Mouse (Mus musculus): ENCODE data around the gene Nol9. TPM values are rescaled to one million over a fixed set of nuclear protein-coding genes. Genes with fewer than 3 reads are reported as not detected.
A peak's percentile ranks its signal among the peaks of the same experiment; 100 is the strongest.

The Nol9 gene
- total and polyA plus RNA-seq, 2 experiments from 2014 or later = 20.1 to 31.8 TPM

GRCm38 (mm10) chr4:152079261-152079660 lies 40.1 kb downstream of the Nol9 start:
- Histone ChIP-seq H3K36me3 (ENCODE audit: insufficient read depth) (no peaks in the 10 kb centered on the region), H3K9me3 (ENCODE audit: low read length) (no peaks in the 10 kb centered on the region), H3K4me1 (ENCODE audit: insufficient read depth) (no peaks in the 10 kb centered on the region), H3K4me2 (ENCODE audit: low read depth) (no peak overlapping the region), H3K27ac (ENCODE audit: low read depth, low read length) (no peak overlapping the region), H3K27me3 (ENCODE audit: insufficient read depth, low read length) (no peaks in the 10 kb centered on the region), H3K4me3 (ENCODE audit: low read depth, low read length) (no peak overlapping the region), H3K9ac (no peak overlapping the region)
- ATAC-seq = no peak
- DNase-seq = no peak
- WGBS = 89% methylated on average over 3 of the region's 3 CpGs
- TF ChIP-seq CTCF (IDR thresholded peaks at IDR 0.05; ENCODE audit: low read depth) = no peak

- H3K4me1 ChIP-seq (ENCODE audit: insufficient read depth) = no peaks in the 10 kb centered on the region
- H3K36me3 ChIP-seq (ENCODE audit: insufficient read depth) = no peaks in the 10 kb centered on the region
- no peak overlapping the region for H3K4me3 ChIP-seq (ENCODE audit: low read depth, low read length)
- no peak for TF ChIP-seq CTCF (IDR thresholded peaks at IDR 0.05; ENCODE audit: low read depth)
- DNase-seq (no peak), ATAC-seq (no peak)
- H3K9me3 ChIP-seq (ENCODE audit: low read length) = no peaks in the 10 kb centered on the region
- 70% methylated on average over 7 of the region's 7 CpGs for WGBS
- no peak overlapping the region for H3K4me2 ChIP-seq (ENCODE audit: low read depth)
- no peaks in the 10 kb centered on the region for H3K27me3 ChIP-seq (ENCODE audit: insufficient read depth, low read length)
- no peak overlapping the region for H3K9ac ChIP-seq
- H3K27ac ChIP-seq (ENCODE audit: low read depth, low read length) = no peak overlapping the region
These were observed 40.8 kb downstream of the Nol9 start for GRCm38 (mm10) chr4:152079931-152080330.

GRCm38 (mm10) chr4:152083611-152084220 lies 44.6 kb downstream of the Nol9 start:
- H3K9me3 ChIP-seq (ENCODE audit: low read length) = no peaks in the 10 kb centered on the region
- no peak overlapping the region for H3K4me3 ChIP-seq (ENCODE audit: low read depth, low read length)
- DNase-seq (no peak), ATAC-seq (no peak)
- no peak overlapping the region for H3K9ac ChIP-seq
- no peak for TF ChIP-seq CTCF (IDR thresholded peaks at IDR 0.05; ENCODE audit: low read depth)
- H3K27ac ChIP-seq (ENCODE audit: low read depth, low read length) = no peak overlapping the region
- no peak overlapping the region for H3K4me2 ChIP-seq (ENCODE audit: low read depth)
- 53% methylated on average over 7 of the region's 7 CpGs for WGBS
- peaks cover 12% of the 10 kb centered on the region for H3K4me1 ChIP-seq (ENCODE audit: insufficient read depth)
- H3K36me3 ChIP-seq (ENCODE audit: insufficient read depth) = no peaks in the 10 kb centered on the region
- no peaks in the 10 kb centered on the region for H3K27me3 ChIP-seq (ENCODE audit: insufficient read depth, low read length)

GRCm38 (mm10) chr4:152084616-152085015 lies 45.5 kb downstream of the Nol9 start:
- Histone ChIP-seq H3K9ac (no peak overlapping the region), H3K4me1 (ENCODE audit: insufficient read depth) (peaks cover 12% of the 10 kb centered on the region), H3K27me3 (ENCODE audit: insufficient read depth, low read length) (no peaks in the 10 kb centered on the region), H3K9me3 (ENCODE audit: low read length) (no peaks in the 10 kb centered on the region), H3K4me3 (ENCODE audit: low read depth, low read length) (no peak overlapping the region), H3K36me3 (ENCODE audit: insufficient read depth) (no peaks in the 10 kb centered on the region; the same call in 1 of the 2 replicates), H3K4me2 (ENCODE audit: low read depth) (no peak overlapping the region), H3K27ac (ENCODE audit: low read depth, low read length) (no peak overlapping the region)
- ATAC-seq (no peak), DNase-seq (no peak)
- 89% methylated on average over 7 of the region's 7 CpGs for WGBS
- TF ChIP-seq CTCF (IDR thresholded peaks at IDR 0.05; ENCODE audit: low read depth) = no peak

- Histone ChIP-seq H3K36me3 (ENCODE audit: insufficient read depth) (no peaks in the 10 kb centered on the region; the same call in 1 of the 2 replicates), H3K27ac (ENCODE audit: low read depth, low read length) (peak overlapping the region; percentile 45; the same call in 1 of the 2 replicates), H3K9me3 (ENCODE audit: low read length) (no peaks in the 10 kb centered on the region), H3K4me3 (ENCODE audit: low read depth, low read length) (peak overlapping the region; percentile 67), H3K27me3 (ENCODE audit: insufficient read depth, low read length) (no peaks in the 10 kb centered on the region), H3K4me1 (ENCODE audit: insufficient read depth) (peaks cover 12% of the 10 kb centered on the region), H3K4me2 (ENCODE audit: low read depth) (peak overlapping the region; percentile 85), H3K9ac (peak overlapping the region; percentile 80)
- TF ChIP-seq CTCF (IDR thresholded peaks at IDR 0.05; ENCODE audit: low read depth) = 0 out of 2 replicates have a peak, but pooled peaks have one; percentile 3
- ATAC-seq = peak; percentile 74
- WGBS = under 1% methylated on average over 62 of the region's 92 CpGs
- peak; percentile 46 for DNase-seq
These were observed 47.5 kb downstream of the Nol9 start for GRCm38 (mm10) chr4:152086505-152087210.

- Histone ChIP-seq H3K4me3 (ENCODE audit: low read depth, low read length) (peak overlapping the region; percentile 67), H3K36me3 (ENCODE audit: insufficient read depth) (no peaks in the 10 kb centered on the region; the same call in 1 of the 2 replicates), H3K4me1 (ENCODE audit: insufficient read depth) (peaks cover 12% of the 10 kb centered on the region), H3K4me2 (ENCODE audit: low read depth) (peak overlapping the region; percentile 85), H3K9me3 (ENCODE audit: low read length) (no peaks in the 10 kb centered on the region), H3K27me3 (ENCODE audit: insufficient read depth, low read length) (no peaks in the 10 kb centered on the region), H3K9ac (peak overlapping the region; percentile 80), H3K27ac (ENCODE audit: low read depth, low read length) (peak overlapping the region; percentile 45; the same call in 1 of the 2 replicates)
- no peak for TF ChIP-seq CTCF (IDR thresholded peaks at IDR 0.05; ENCODE audit: low read depth)
- ATAC-seq (no peak; the same call in 1 of the 2 replicates), DNase-seq (no peak)
- WGBS = 6% methylated on average over 12 of the region's 12 CpGs
These were observed 48.3 kb downstream of the Nol9 start for GRCm38 (mm10) chr4:152087211-152088081.
